ENCODE assay signal across 15 mouse cellular contexts in the genomic region with DNA sequence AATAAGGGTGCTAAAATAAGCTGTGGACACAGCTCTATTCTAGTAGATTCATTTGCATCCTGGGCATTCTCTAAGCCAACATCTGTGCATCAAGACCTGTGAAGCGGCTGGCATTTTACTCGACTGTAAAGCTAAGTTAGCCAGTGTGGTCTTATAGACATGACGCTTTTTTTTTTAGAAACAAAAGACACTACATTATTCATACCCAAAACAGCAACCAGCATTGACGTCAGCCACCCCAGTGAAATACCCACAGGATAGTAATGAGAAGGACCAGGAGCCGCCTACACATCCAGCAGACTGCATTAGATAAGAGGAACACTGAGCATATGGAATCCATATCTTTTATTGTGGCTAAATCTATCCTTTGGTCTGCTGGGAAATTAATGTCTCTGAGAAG.
DNase-seq lines count a peak whose midpoint lies in the region; ATAC-seq lines count a peak whose summit lies in the region.
"Had no signal": no experiment of that assay in that cellular context is flagged by ENCODE, and none has a peak within 500 bp of the region (broad histone marks: within the 10 kb centered on the region; RNA-seq: fewer than 3 reads in every experiment).

No protein-coding gene starts in this region.

- ATAC-seq in megakaryocyte-erythroid progenitor cell, adult 5-6 weeks (replicated peaks; ENCODE audit: low FRiP score, low TSS enrichment, poor library complexity, severe bottlenecking) = no peak

- peak; percentile 22 to 23 for DNase-seq in layer of hippocampus, adult 8-10 months (ENCODE audit: low spot score in 2 of 2)
- DNase-seq in layer of hippocampus, postnatal 14 days (ENCODE audit: low spot score in 2 of 2) = no peak
- DNase-seq in frontal cortex, postnatal 10 days (ENCODE audit: low spot score in 2 of 2) = peak; percentile 33 to 75
- DNase-seq in left cerebral cortex, adult 9 months (ENCODE audit: low spot score in 2 of 2) = peak; percentile 74 to 81
- DNase-seq in right cerebral cortex, postnatal 25 days = peak; percentile 61
- no peak for DNase-seq in adrenal gland, postnatal 10 days
- DNase-seq in thymus, postnatal 4 days = no peak
- DNase-seq: adrenal gland, postnatal 14 days; B cell, adult 2 months; cerebellum, adult 2 months; heart, adult 2 months; kidney, adult 2 months; kidney, postnatal 36 days; lung, postnatal 10 days had no signal

Comparison
In these comparisons a context has a peak if more than half of its experiments do, and no peak if none do; other contexts are left out.
1. DNase-seq: peak in layer of hippocampus, adult 8-10 months (2 of 2), frontal cortex, postnatal 10 days (2 of 2), left cerebral cortex, adult 9 months (2 of 2) and right cerebral cortex, postnatal 25 days (single experiment); none in layer of hippocampus, postnatal 14 days (0 of 2), adrenal gland, postnatal 10 days (single experiment) and thymus, postnatal 4 days (single experiment).